Mouse (Mus musculus) megakaryocyte, embryonic 14.5 days (primary cell): Measurements from ENCODE around the gene Khdrbs1.

Experiments used
- FLI1 ChIP-seq: IDR thresholded peaks from 2 replicates; pipeline ENCODE4 v1.6.1; 2012; ENCODE audit warnings: low read length, inconsistent platforms, mixed read lengths
- GATA1 ChIP-seq: IDR thresholded peaks from 3 replicates; pipeline ENCODE4 v1.6.1; 2012; ENCODE audit warnings: mixed read lengths, low read length, inconsistent platforms, borderline replicate concordance

DNA sequence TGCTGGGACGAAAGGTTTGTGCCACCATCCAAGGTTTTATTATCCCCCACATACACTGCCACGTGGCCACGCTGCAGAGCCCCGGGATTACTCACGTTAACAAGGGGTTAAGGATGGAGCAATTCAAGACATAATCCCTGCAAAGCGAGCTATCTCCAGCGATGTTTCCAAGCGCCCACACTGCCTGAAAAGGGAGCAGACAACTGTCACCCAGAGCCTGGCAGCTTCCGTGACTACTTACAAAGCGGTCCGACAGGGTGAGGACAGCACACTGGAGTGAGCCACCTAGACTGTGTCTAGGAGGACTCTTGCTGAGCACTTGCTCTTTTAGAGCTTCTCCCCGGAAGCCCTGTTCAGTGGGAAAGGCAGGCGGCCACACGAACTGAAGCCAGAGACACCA lies 87.3 kb downstream of the Khdrbs1 start:
- no peak for TF ChIP-seq GATA1
- TF ChIP-seq FLI1 = no peak
